Mouse (Mus musculus): ENCODE data around the gene Naa30. TPM values are rescaled to one million over a fixed set of nuclear protein-coding genes. Genes with fewer than 3 reads are reported as not detected.
"Not testable (repeated sequence)": the region's sequence is repeated elsewhere in the genome, so short reads cannot be mapped to it uniquely, and the experiment has no call there.

Gene Naa30
- polyA plus RNA-seq, 1 experiment from 2014 or later = 12.0 TPM

DNA sequence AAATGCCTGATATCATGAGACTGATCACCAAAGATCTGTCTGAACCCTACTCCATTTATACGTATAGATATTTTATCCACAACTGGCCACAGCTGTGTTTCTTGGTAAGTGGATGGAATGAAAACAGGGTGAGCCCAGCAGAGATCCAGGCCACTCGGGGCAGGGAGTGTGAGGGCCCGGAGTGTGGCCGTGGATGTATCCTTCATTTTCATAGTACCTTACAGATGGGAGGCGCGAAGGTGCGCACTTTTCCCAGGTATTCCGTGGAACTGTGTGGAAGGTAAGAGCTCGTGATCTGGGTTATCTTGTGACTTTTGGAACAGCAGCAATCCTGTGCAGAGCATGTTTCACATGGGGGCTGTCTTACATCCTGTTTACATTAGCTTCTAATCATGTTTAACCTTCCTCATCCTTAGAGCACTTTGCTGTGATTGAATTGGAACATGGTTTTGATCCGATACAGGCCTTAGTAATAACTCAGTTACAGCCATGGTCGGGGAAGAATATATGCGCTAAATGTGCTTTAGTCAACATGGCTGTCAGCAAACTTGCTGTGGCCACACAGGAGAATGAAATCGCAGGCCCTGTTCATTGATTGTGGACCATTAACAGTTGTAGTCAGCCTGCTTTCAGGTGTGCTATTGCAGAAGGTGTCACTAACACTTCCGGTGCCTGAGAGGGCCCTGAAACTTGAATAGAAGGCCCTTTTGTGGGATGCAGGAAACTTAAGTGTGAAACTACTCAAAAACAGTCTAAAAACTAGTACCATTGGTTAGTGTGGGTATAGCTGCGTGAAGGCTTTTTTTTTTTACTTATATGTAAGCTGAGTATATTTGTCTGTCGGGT lies 1.5 kb downstream of the Naa30 start:
- Histone ChIP-seq H3K4me3 (peak overlapping the region; percentile 95), H3K27ac (peak overlapping the region; percentile 83), H3K4me1 (peaks cover 29% of the 10 kb centered on the region), H3K4me2 (peak overlapping the region; percentile 96), H3K27me3 (replicated peaks) (no peaks in the 10 kb centered on the region), H3K9me3 (replicated peaks) (no peaks in the 10 kb centered on the region), H3K9ac (peak overlapping the region; percentile 96), H3K36me3 (peaks cover 11% of the 10 kb centered on the region)
- no peak for ATAC-seq
- WGBS (ENCODE audit: insufficient replicate concordance) = 48% methylated on average over 16 of the region's 16 CpGs

DNA sequence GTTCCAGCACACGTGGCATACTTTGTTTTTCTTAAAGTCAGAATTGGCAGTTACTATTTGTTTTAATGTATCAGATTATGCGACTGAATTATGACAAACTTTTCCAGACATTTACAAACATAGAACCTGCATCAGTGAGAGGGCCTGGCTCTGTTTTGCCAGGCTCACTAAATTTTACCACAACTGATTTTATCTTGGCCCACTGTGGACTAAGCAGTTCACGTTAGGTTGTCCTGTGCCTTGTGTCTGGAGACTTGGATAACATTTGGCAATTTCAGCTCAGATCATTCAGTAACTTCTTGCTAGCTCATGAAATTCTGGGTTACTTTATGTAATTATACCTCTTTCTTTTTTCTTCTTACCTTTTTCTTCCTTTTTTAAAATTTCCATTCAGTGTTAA lies 7.7 kb downstream of the Naa30 start:
- no peak overlapping the region for H3K9ac ChIP-seq
- peaks cover 41% of the 10 kb centered on the region for H3K36me3 ChIP-seq
- H3K9me3 ChIP-seq (replicated peaks) = no peaks in the 10 kb centered on the region
- H3K27ac ChIP-seq = no peak overlapping the region
- no peak overlapping the region for H3K4me3 ChIP-seq
- no peak overlapping the region for H3K4me2 ChIP-seq
- H3K27me3 ChIP-seq (replicated peaks) = no peaks in the 10 kb centered on the region
- no peak for ATAC-seq
- peaks cover 4% of the 10 kb centered on the region; the same call in 1 of the 2 replicates for H3K4me1 ChIP-seq
- WGBS (ENCODE audit: insufficient replicate concordance) = 57% methylated on average over 3 of the region's 3 CpGs

DNA sequence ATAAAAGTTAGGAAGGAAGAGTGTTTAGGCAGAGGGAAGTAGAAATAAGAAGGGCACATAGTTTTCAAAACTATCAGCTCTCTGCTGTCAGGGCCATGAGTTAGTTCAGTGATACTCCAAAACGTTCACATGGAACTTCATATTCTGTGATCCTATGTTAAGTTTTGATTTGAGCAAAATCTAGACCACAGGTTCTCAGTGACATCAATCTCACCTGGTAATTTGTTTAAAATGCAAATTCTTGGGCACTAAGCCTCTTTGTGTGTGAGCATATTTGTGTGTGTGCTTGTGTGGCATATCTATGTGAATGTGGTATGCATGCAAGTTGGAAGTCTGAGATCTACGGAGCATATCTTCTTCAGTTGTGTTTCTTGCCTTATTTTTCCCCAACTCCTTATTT lies 14.2 kb downstream of the Naa30 start:
- Histone ChIP-seq H3K4me3 (no peak overlapping the region), H3K27ac (no peak overlapping the region), H3K9ac (no peak overlapping the region), H3K4me1 (no peaks in the 10 kb centered on the region), H3K9me3 (replicated peaks) (no peaks in the 10 kb centered on the region), H3K36me3 (peaks cover 66% of the 10 kb centered on the region), H3K4me2 (no peak overlapping the region), H3K27me3 (replicated peaks) (no peaks in the 10 kb centered on the region)
- WGBS (ENCODE audit: insufficient replicate concordance) = 81% methylated on average over 2 of the region's 2 CpGs
- ATAC-seq = no peak

DNA sequence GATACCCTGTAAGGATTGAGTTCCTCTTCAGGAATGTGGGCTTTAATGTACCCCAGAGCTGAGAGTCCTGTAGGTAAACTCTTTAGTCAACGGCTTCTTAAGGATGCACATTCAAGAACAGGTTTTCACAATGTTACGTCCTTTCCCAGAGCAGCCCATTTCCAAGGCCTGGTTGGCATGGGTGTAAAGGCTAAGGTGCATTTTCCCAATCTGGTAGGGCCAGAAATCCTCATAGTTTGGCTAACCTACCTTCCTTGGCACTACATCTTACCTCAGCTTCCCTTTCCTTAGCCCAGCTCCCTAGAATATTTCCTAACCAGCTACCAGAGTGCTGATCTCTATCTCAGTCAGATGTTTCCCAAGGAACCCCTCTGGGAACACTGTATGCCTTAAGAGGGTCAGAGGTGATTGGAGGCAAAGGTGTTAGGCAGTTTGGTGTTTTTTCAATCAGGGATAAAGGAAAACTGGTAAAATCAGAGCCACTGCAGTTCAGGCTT lies 25.1 kb downstream of the Naa30 start:
- H3K4me1 ChIP-seq = no peaks in the 10 kb centered on the region
- no peak overlapping the region for H3K4me2 ChIP-seq
- no peak overlapping the region for H3K9ac ChIP-seq
- no peaks in the 10 kb centered on the region for H3K27me3 ChIP-seq (replicated peaks)
- no peak overlapping the region for H3K27ac ChIP-seq
- H3K9me3 ChIP-seq (replicated peaks) = no peaks in the 10 kb centered on the region
- ATAC-seq = no peak
- H3K4me3 ChIP-seq = no peak overlapping the region
- 78% methylated on average over 2 of the region's 2 CpGs for WGBS (ENCODE audit: insufficient replicate concordance)
- no peaks in the 10 kb centered on the region for H3K36me3 ChIP-seq

DNA sequence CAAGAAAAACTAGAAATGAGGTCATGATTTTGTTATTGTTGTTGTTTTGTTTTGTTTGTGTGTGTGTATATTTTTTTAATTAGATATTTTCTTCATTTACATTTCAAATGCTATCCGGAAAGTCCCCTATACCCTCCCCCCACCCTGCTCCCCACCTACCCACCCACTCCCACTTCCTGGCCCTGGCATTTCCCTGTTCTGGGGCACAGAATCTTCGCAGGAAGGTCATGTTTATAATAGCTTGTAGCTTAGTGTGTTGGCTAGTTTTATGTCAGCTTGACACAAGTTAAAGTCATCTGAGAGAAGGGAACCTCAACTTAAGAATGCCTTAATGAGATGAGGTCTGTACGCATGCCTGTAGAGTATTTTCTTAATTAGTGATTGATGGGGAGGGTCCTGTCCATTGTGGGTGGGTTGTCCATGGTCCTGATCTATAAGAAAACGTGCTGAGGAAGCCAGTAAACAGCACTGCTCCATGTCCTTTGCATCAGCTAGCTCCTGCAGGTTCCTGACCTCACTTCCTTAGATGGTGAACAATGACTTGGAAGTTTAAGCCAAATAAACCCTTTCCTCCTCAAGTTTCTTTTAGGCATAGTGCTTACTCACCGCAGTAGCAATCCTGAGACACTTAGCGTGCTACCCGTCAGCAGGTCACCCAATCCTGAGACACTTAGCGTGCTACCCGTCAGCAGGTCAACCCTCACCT lies 29.2 kb downstream of the Naa30 start:
- Histone ChIP-seq H3K27ac (no peak overlapping the region), H3K36me3 (no peaks in the 10 kb centered on the region), H3K4me1 (no peaks in the 10 kb centered on the region), H3K9me3 (replicated peaks) (no peaks in the 10 kb centered on the region), H3K27me3 (replicated peaks) (no peaks in the 10 kb centered on the region), H3K4me2 (no peak overlapping the region), H3K9ac (no peak overlapping the region), H3K4me3 (no peak overlapping the region)
- 65% methylated on average over 9 of the region's 9 CpGs for WGBS (ENCODE audit: insufficient replicate concordance)
- ATAC-seq = no peak

DNA sequence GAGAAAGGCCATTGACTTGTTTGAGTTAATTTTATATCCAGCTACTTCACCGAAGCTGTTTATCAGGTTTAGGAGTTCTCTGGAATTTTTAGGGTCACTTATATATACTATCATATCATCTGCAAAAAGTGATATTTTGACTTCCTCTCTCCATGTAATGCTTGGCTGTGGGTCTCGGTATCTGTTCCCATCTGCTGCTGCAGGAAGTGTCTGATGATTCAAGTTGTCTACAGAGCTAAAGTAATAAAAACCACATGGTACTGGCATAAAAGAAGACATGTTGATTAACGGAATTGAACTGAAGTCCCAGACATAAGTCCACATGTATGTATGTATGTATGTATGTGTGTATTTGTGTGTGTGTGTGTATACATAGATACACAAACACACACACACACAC lies 38.2 kb downstream of the Naa30 start:
- H3K9me3 ChIP-seq (replicated peaks); H3K4me2 ChIP-seq; H3K9ac ChIP-seq; H3K36me3 ChIP-seq; H3K4me3 ChIP-seq; H3K4me1 ChIP-seq; H3K27ac ChIP-seq; H3K27me3 ChIP-seq (replicated peaks); ATAC-seq: not testable (repeated sequence)
- WGBS (ENCODE audit: insufficient replicate concordance) = 62% methylated on average over 3 of the region's 3 CpGs

DNA sequence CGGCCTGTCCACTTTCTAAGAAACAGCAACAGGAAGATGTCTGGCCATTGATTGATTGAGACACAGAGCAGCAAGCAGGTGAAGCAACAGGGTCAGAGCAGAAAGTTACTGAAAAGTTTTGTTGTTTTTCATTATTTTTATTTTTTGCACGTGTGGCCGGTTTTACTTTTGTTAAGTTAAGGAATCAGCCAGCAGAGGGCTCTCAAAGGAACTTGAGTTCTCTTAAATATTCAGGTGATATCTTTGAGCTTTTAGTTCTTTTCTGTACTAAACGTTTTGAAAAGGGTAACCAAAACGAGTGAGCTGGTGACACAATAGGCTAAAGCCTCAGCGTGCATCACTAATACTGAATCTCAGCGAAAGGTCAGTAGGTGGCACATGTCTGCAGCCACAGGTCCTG lies 46.7 kb downstream of the Naa30 start:
- H3K9ac ChIP-seq = no peak overlapping the region
- ATAC-seq = no peak
- no peak overlapping the region for H3K27ac ChIP-seq
- 59% methylated on average over 7 of the region's 7 CpGs for WGBS (ENCODE audit: insufficient replicate concordance)
- H3K4me3 ChIP-seq = no peak overlapping the region
- H3K9me3 ChIP-seq (replicated peaks) = no peaks in the 10 kb centered on the region
- no peak overlapping the region for H3K4me2 ChIP-seq
- H3K36me3 ChIP-seq = no peaks in the 10 kb centered on the region
- H3K27me3 ChIP-seq (replicated peaks) = no peaks in the 10 kb centered on the region
- no peaks in the 10 kb centered on the region for H3K4me1 ChIP-seq

DNA sequence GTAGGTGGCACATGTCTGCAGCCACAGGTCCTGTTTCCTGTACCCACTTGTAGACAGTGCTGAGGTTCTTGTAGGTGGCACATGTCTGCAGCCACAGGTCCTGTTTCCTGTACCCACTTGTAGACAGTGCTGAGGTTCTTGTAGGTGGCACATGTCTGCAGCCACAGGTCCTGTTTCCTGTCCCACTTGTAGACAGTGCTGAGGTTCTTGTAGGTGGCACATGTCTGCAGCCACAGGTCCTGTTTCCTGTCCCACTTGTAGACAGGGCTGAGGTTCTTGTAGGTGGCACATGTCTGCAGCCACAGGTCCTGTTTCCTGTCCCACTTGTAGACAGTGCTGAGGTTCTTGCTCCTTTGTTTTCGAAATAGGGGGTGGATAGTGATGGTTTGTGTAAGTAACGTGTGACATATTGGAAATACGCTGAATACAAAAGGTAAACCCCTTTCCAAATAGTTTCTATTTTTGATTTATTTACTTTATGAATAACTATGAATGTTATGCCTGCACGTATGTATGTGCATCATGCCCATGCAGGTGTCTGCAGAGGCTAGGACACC lies 47.5 kb downstream of the Naa30 start:
- H3K4me2 ChIP-seq; ATAC-seq; H3K4me3 ChIP-seq; H3K4me1 ChIP-seq; H3K27me3 ChIP-seq (replicated peaks); H3K27ac ChIP-seq; H3K9ac ChIP-seq; H3K9me3 ChIP-seq (replicated peaks); H3K36me3 ChIP-seq: not testable (repeated sequence)
- WGBS (ENCODE audit: insufficient replicate concordance) = 66% methylated on average over 4 of the region's 4 CpGs

DNA sequence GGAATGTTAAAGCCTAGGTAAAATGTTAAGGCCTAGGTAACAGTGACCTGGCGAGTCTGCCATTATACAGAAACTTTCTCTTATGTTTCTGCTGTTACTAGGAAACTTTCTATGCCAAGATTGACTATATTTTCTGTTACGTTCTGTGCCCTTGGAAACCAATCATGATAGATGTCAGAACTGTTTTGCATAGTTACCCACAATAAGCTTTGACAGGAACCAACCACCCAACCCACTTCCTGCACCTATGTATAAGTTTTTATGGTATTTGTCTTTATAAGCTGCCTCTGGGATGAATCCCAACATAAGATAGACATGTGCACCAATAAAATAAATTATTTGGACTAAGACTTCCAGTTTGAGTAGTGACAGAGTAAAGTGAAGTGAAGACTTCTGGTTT lies 49.7 kb downstream of the Naa30 start:
- Histone ChIP-seq H3K27me3 (replicated peaks) (no peaks in the 10 kb centered on the region), H3K4me3 (no peak overlapping the region), H3K9ac (no peak overlapping the region), H3K27ac (no peak overlapping the region), H3K4me2 (no peak overlapping the region), H3K4me1 (no peaks in the 10 kb centered on the region), H3K36me3 (no peaks in the 10 kb centered on the region), H3K9me3 (replicated peaks) (no peaks in the 10 kb centered on the region)
- no peak for ATAC-seq
- WGBS (ENCODE audit: insufficient replicate concordance) = 45% methylated on average over 2 of the region's 2 CpGs

DNA sequence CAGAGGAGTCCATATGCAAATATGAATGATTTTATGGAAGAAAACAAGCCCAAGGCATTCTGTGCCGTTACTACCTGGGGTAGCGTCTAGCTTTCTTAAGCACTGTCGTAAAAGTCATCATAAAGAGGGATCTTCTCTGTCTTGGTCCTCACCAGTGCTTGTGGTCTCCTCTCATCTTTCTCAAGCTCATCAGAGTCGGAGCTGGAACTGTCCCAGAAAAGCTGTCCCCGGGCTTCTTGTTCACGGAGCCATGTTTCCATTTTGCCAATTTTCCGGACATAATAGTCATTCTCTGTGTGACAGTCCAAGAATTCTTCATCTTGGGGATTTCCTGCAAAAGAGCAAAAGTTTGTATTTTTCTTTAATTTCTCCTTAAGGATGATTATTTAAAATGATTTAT lies 54.4 kb downstream of the Naa30 start:
- 72% methylated on average over 7 of the region's 7 CpGs for WGBS (ENCODE audit: insufficient replicate concordance)
- H3K9me3 ChIP-seq (replicated peaks) = no peaks in the 10 kb centered on the region
- H3K4me3 ChIP-seq = no peak overlapping the region
- H3K27me3 ChIP-seq (replicated peaks) = no peaks in the 10 kb centered on the region
- H3K4me1 ChIP-seq = no peaks in the 10 kb centered on the region
- no peak overlapping the region for H3K27ac ChIP-seq
- no peak overlapping the region for H3K4me2 ChIP-seq
- H3K9ac ChIP-seq = no peak overlapping the region
- no peaks in the 10 kb centered on the region for H3K36me3 ChIP-seq
- ATAC-seq = no peak

DNA sequence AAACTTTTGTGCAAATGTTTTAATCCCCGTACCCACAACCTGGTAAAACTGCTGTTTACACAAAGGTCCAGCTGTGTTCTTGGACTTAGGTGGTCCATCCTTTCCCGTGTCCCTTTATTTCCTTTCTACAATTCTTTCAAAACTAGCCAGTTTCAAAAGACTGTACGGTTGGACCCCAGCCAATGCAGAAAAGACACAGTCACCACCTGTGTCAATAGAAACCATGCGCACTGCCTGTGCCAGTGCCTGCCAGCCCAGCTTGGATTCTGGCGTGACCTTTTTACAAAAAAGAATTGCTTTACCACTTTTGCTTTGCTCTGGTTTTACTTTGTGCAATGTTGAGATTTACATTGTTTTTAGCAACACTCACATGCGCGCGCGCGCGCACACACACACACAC lies 55.0 kb downstream of the Naa30 start:
- ATAC-seq = no peak
- Histone ChIP-seq H3K27me3 (replicated peaks) (no peaks in the 10 kb centered on the region), H3K36me3 (no peaks in the 10 kb centered on the region), H3K4me2 (no peak overlapping the region), H3K27ac (no peak overlapping the region), H3K4me3 (no peak overlapping the region), H3K4me1 (no peaks in the 10 kb centered on the region), H3K9me3 (replicated peaks) (no peaks in the 10 kb centered on the region), H3K9ac (no peak overlapping the region)
- 81% methylated on average over 11 of the region's 11 CpGs for WGBS (ENCODE audit: insufficient replicate concordance)

DNA sequence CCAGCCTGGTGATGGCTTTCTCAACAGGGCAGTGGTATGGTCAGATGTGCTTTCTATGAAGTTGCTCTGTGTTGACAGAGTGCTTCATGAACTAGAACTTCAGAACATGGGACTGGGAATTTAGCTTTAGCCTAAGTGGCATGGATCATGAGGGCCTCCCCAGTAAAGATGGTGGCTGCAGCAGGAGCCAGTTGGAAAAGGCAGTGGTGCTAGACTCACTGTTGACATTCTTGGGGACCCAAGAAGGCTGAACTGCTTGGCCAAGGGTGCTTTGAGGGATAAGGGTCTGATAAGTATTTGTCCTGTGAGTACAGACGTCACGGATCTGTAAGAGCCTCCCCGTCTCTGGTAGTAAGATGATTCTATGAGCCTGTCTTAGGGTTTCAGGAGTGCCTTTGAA lies 59.8 kb downstream of the Naa30 start:
- H3K27me3 ChIP-seq (replicated peaks) = no peaks in the 10 kb centered on the region
- no peak for ATAC-seq
- WGBS (ENCODE audit: insufficient replicate concordance) = 61% methylated on average over 3 of the region's 3 CpGs

More for the DNA sequence above, 59.8 kb downstream of the Naa30 start:
- no peak overlapping the region for H3K27ac ChIP-seq
- H3K36me3 ChIP-seq = no peaks in the 10 kb centered on the region
- no peaks in the 10 kb centered on the region for H3K9me3 ChIP-seq (replicated peaks)
- H3K4me2 ChIP-seq = no peak overlapping the region
- H3K4me3 ChIP-seq = no peak overlapping the region
- H3K9ac ChIP-seq = no peak overlapping the region
- no peaks in the 10 kb centered on the region for H3K4me1 ChIP-seq
